Mouse (Mus musculus) common myeloid progenitor, adult 5-6 weeks (primary cell): Measurements from ENCODE around the gene Fxyd3. TPM values are rescaled to one million over a fixed set of nuclear protein-coding genes. Genes with fewer than 3 reads are reported as not detected.

Experiments used
- ATAC-seq: replicated peaks from 2 replicates; pipeline ENCODE4 v1.8.0; 2016; ENCODE audit warnings: low read depth, mild to moderate bottlenecking, moderate TSS enrichment, inconsistent platforms; ENCODE audit not compliant: poor library complexity, severe bottlenecking
- total RNA-seq: library from RNA; stranded (forward); fragments of 200-1000, 187-1606 nt; gene quantifications from 2 replicates; pipeline ENCODE4 v1.2.3, GENCODE M21; 2017

Gene Fxyd3
- total RNA-seq: not detected in 2 replicates

DNA sequence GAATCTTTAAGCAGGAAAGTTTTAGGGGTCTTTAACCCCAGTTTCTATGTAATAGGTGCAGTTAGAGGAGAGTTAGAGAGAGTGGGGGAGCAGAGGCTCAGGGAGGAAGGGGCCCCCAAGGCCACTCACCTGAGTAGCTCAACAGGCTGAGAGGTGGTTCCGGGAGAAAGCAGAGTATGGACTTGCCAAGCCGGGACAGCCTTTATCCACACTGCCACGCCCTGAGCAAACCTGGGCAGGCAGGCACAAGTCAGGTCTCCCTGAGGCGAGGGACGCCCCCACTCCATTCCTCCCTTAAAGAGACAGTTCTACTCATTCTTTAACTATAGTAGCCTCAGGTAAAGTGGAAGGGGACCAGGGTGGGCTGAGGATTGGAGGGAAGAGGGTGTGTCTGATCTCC is at the start of gene Fxyd3:
TSS of gene Fxyd3 (minus strand) at position 213 of the 400 bp plus-strand sequence.
- ATAC-seq: no peak

DNA sequence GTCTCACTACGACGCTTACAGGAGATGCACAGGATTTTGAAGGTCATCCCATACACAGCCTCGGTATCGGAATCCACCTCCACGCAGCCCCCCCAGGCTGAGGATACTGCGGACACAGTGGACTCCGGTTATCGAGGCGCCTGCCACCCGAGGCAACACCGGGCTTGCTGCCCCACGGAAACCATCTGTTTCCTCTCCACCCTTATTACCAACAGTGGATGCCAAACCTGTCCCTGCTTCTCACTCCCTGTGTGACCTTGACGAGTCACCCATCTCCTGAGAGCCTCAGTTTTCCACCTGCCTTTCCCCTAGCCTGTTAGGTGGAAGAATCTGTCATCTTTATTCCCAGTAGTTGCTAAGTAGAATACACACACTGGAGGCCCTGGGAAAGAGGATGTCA is 48.6 kb upstream of the Fxyd3 start:
- ATAC-seq: peak; percentile 24

DNA sequence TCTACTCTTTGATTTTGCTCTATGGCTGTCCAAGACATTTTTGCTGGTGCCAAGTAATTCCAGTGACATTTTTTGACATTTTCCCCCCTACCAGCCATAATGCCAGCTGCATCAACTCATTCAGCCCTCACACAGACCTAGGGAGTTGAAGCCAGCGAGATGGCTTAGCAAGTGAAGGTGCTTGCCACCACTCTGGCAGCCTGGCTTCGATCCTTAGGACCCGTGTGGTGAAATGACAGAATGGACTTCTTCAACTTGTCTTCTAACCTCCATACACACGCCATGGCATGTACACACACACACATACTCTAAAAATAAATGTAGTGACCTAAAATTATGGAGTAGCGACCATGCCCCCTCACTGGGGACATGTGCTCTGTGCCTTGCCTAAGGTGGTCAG is 47.9 kb upstream of the Fxyd3 start:
- ATAC-seq: no peak

DNA sequence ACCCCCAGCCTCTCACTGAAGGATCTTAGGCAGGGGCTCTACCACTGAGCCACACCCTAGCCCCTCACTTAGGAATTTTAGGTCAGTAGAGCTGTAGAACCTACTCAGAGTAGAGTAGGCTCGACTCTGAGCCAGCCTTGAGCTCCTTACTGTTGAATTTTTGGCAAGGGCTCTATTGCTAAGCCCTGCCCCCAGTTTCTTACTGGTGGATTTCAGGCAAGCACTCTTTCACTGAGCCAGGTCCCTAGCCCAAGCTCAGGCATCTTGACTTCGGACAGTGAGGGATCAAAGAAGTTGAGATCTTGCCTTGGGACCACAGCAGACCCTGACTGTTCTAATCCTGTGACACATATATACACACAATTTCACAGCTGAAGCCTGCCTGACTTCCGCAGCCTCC is 47.2 kb upstream of the Fxyd3 start:
- ATAC-seq: no peak

DNA sequence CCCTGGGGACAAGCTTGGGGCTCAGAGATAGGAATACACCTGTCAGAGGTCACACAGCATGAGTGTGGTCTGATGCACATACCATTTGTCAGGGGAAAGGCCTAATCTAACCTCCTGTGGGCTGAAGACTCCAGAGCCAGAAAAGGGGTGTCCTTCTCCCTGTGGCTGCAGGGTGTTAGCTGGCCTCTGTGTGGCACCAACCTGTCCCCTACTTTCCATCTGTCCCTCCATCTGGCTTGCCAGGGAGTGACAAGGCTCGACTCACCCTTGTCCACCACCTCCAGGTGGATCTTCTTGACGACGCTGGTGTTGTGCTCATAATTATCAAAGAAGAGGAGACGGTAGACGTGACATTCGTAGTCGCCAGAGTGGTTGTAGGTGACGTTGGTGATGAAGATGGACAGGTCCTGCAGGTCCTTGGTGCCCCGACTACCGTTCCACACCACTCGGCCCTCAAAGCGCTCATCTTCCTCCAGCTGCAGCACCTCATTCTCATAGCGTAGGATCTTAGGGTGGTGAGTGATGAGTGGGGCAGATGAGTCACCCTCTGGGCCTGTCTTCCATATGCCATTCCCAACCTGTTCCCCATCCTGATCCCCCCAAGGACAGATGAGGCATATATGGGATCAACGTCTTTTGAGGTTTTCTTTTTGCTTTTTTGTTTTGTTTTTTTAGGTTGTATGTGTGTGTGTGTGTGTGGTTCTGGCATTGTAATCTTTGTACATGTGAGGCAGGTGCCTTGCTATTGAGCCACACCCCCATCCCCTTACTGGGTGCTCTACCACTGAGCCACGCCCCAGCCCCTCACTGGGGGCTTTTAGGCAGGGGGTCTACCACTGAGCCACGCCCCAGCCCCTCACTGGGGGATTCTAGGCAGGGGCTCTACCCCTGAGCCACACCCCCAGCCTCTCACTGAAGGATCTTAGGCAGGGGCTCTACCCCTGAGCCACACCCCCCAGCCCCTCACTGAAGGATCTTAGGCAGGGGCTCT is 46.4 kb upstream of the Fxyd3 start:
- ATAC-seq: no peak

DNA sequence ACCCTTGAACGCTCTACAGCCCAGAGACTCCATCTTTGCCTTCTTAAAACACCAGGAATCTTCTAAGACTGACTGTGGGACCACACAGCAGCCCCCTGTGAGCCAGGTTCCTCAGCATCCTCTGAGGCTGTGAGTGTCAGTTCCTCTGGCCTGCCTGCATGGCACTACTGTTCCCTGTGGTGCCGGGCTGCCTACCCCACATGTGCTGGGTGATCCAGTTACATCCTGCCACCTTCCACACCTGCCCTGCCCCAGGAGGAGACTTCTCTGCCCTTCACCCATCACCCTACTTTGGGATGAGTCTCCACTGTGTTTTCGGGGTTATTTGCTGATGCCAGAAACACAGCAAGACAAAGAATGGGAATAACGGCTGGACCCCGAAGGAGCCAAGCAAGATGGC is 43.1 kb upstream of the Fxyd3 start:
- ATAC-seq: no peak

DNA sequence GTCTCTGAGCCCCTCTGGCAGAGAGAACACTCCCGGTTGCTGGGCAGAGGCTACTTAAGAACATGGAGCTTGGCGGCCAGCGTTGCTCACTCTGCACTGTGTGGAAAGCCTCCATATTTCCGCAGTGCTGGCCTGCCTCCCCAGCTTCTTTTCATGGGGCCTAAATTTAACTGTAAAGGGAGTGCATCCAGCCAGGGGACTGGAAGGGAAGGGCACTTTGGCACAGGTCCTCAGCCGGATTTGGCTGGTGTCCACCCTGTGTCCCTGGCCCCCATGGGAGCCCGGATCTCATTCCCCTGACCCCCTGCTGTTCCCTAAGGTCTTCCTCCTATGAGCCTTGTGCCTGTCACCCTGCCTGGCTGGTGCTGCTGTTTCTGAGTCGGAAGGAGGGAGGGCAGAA is 42.0 kb upstream of the Fxyd3 start:
- ATAC-seq: no peak

DNA sequence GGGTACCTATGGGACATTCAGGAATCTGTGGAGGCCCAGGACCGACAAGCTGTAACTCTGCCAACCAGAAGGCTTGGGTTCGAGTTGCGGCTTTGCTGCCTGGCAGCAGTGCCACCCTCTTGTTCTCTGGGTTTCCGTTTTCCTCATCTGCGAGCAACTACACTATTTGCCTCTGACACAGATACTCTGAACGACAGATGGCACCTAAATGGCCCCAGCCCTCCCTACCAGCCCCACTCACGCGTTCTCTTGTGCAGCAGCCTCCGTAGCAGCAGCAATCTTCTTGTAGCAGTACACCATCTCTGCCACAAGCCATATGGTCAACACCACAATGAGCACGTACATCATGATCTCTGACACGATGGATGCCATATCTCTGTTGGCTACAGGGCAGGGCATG is 41.0 kb upstream of the Fxyd3 start:
- ATAC-seq: no peak

DNA sequence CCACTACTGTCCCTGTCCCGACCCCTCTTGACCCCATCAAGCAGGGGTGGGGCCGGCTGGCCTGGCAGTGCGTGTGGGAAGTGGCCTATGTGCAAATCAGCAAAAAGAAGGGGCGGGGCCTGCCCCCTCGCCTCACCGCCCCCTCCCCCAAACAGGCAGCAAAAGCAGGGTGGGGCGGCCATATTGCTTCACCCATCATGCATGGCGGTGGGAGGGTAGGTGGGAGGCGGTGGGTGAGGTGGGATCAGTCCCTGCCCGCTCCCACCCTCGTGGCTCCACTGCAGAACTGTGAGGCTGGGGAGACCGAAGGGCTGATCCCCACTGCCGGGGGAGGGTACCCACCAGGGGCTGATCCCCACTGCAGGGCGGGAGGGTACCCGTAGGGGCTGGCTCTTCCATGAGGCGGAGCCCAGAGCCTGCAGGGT is 40.2 kb upstream of the Fxyd3 start:
- ATAC-seq: no peak

DNA sequence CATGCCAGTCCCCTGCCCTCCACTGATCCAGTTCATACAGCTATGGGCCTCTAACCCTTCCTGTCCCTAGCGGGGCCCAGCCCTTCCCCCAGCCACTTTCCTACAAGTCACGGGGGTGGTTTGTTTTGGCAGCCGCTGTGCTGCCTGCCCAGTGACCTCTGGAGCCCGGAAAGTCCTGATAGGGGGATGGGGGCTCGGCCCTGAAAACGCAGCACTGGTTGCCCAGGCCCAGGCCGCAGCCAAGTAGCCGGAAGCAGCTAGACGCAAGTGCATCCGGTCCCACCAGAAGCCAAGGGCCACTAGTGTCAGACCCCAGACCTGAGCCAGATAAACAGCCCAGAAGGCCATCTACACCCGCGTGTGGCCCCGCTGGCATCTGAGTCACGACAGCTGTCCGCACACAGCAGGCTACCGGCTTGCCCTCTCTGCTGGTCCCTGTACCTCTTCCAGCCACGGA is 39.1 kb upstream of the Fxyd3 start:
- ATAC-seq: peak; percentile 57

DNA sequence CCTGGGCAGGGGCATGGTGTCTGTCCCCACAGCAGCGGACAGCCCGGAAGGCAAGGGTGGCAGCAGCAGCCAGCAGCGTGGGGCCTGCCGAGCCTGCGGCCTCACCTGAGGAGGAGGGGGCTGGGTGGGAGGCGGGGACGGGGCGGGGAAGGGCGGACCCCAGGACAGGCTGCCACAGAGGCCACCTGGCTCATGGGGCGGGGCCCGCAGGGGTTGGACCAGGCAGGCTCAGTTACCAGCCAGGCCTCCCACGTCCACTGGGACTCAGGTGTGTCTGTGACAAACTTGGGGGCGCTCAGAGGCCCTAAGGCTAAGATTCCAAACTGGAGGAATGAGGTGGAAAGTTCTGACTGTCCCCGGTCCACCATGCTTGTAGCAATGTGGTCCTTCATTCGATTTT is 38.7 kb upstream of the Fxyd3 start, which contains the start of gene Hpn:
TSS of gene Hpn (minus strand) at position 109 of the 400 bp plus-strand sequence.
- ATAC-seq: no peak

DNA sequence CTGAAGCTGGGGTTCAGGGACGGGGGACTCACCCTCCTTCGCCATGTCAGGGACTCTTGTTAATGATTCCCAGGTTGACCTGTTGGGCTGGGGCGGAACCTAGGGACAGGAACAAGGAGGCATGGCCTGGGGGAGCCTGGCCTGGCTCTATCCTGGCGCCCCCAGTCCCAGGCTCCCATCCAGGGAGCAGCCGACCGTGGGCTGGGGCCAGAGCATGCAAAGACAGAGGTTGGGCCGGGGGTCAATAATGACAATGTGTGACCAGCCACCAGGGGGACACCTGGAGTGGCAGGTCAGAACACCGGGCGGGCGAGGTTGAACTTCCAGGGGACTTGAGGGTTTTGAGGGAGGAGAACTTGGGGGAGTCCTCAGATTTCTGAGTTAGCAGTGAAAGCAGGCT is 38.1 kb upstream of the Fxyd3 start:
- ATAC-seq: no peak

DNA sequence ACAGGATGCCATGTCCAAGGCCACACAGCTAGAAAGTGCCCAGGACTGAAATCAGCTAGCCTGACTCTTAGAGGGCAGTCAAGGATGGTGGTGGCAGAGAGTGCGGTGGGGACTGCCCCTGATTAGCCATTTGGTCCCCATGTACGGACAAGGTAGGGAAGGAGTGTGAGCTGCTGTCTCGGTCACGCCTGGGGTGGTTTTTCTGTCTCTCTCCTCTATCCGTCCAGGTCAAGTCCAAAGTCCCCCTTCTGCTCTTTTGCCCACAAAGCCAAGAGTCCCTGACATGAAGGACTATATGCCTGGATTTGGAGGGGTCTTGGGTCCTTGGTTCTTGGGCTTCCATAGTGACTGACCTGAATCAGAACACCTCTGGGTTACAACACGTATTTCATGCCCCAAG is 37.3 kb upstream of the Fxyd3 start:
- no peak for ATAC-seq

DNA sequence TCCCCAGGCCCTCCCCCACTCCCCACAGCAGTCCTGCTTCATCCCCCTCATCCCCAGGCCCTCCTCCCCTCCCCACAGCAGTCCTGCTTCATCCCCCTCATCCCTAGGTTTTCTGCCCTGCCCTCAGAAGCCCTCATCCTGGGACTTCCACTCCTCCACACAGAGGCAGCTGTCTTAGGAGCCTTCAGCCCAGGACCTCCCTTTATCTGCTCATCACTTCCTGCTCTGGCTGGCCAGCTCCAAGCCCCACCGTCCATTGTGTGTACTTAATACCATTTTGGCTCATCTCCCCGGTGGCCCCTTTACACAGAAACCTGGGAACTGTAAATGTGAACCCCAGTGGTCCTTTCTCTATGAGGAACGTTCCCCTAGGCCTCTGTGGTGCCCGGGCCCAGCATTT is 35.5 kb upstream of the Fxyd3 start:
- no peak for ATAC-seq

DNA sequence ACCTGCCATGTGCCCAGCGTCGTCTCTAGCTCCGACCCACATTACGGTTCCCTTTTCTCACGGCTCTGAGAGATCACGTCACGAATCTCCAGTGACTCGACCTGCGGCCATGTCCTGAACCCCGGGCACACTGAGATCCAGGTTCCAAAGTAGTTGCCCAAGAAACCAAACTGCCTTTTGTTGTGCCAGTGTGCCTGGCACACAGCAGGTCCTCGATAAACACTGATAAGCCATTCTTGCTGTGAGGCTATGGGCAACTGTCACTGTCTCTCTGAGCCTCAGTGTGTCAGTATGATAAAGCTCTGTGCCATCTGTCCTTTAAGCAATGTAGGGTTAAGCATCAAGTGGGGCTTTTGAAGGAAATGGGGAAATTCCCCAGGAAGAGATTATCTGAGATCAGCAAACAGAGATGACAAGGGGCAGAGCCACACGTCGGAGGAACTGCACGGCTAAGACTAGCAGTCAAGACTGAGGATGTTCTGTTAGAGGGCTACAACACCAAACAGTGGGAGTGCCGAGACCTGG is 34.4 kb upstream of the Fxyd3 start:
- ATAC-seq: peak; percentile 51

DNA sequence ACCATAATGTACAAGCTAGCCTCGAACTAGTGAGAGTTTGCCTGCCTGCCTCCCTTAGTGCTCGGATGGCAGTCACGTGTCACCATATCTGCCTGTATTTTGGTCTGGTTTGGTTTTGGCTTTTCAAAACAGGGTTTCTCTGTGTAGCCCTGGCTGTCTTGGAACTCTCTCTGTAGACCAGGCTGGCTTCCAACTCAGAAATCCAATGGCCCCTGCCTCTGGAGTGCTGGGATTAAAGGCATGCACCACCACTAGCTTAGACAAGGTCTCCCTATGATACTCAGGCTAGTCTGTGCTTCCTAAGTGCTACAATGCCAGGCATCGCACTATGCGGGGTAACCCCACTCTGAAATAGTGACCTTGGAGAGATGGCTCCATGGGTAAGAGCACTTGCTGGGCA is 33.3 kb upstream of the Fxyd3 start:
- ATAC-seq: no peak

DNA sequence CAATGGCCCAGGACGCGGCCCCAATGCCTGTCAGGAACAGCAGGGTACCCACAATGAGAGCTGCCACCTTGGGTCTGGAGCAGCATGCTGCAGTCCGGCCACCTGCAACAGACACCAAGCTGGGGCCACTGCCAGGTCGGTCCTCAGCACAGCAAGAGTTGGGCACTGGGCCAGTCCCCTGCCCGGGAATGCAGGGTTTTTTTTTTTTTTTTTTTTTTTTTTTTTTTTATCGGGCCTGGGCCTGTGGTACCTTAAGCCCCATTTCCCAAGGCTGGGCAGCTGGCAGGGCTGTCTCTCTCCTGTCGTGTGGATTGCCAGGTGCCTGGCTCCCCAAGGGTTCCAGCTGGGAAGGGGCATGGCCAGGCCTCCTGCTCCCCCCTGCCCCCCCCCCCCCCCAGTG is 32.6 kb upstream of the Fxyd3 start:
- no peak for ATAC-seq

DNA sequence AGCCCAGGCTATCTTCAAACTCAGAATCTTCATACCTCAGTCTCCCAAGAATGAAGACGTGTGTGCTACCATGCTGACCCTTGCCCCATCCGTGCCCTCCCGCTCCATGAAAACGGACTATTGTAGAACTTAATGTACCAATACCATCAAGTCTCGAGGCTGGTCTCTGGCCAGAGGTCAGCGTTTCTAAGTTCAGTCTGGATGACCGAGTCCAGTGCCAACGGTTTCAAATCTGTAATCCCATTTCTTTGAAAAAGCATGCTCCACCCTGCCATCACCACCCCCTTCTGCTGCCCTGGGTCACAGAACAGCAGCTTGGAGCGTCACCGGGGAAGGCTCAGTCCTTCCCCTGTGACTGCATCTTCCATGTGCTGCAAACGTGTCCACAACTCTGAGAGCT is 31.3 kb upstream of the Fxyd3 start:
- ATAC-seq: no peak

DNA sequence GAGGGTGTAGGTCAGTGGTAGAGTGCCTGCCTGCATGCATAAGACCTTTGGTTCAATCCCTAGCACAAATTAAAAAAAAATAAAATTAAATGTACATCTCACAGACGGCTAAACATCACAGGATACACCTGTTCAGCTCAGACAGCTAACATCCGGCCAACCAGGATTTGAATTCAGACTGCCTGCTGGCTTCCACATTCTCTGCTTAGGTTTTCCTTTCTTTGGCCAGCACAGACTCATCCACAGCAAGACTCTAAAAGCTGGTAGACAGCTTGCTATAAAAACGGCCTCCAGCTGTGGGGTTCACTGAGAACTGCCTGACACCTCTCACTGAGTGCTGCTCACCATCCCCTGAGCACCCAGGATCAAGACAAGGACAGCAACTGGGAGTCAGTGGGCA is 29.7 kb upstream of the Fxyd3 start:
- ATAC-seq: no peak

DNA sequence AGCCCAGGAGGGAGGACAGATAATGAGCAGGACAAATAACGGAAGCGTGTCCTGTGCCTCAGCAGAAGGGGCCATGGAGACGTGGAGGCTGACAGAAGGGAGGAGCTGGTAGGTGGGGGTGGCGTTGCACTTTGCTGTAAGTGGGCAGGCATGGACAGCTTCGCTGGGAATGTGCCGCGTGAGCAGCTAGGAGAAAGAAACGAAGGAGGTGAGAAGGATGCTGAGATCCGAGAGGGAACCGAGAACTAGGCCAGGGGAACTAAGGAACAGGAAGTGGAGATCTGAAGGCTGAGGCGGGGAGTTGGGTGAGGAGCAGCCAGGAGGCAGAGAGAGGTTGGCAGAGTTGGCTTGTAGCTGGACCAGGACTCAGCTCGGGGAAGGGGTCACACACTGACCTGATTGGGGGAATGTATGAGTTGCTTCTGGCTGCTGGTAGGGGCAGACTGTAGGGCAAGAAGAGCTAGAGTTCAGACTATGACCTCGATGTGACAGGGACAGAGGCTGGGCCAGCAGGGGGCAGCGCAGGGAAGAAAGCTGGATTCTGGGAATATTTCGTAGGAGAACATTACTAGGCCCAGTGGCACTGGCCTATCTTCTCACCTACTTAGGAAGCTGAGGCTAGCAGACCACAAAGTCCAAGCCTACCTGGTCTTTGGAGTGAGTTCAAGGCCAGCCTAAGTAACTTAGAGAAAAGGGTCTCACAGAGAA is 28.7 kb upstream of the Fxyd3 start:
- peak; percentile 48 for ATAC-seq

DNA sequence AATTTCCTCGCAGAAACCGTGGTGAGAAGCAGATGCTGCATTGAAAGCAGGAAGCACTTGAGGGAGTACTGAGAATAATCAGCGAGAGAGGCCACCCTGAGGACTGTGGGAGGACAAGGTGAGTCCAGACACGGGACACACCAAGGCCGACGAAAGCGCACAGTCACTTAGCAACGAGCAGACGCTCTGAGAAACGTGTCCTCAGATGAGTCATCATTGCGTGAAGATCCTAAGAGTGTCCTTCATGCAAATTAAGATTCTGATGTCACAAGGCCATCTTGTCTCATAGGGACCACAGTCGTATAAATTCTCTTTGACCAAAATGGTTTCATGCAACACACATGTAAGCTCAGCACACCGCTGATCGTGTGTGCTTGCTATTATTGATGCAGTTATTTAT is 24.3 kb upstream of the Fxyd3 start:
- ATAC-seq: no peak
